Comparison of ENCODE assay signal across 9 mouse cellular contexts in the genomic region with DNA sequence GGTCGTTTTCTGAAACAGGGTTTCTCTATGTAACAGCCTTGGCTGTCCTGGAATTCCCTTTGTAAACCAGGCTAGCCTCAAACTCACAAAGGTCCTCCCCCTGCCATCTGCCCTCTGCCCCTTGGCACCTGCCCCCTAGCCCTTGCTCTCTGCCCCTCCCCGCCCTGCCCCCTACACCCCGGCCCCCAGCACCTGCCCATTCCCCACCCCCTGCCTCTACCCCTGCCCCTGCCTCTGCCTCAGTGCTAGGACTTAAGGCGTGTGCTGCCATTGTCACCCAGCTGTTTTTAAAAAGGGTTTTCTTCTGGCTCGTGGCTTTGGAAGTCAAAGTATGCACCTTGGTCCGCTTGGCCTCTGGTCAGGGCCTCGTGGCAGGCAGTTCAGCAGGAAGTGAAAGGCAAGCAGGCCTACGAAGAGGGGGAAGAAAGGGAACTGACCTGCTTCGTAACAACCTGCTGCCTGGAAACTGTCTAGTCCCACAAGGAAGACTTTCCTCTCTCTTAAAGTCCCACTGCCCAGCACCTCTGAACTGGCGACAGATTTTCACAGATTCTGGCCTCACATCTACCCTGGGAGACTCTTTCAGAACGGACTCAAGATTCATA.
DNase-seq lines count a peak whose midpoint lies in the region; ATAC-seq and TF ChIP-seq lines count a peak whose summit lies in the region.
"Had no signal": no experiment of that assay in that cellular context is flagged by ENCODE, and none has a peak within 500 bp of the region (broad histone marks: within the 10 kb centered on the region; RNA-seq: fewer than 3 reads in every experiment).

No protein-coding gene starts in this region.

- peak overlapping the region; percentile 4; the same call in 1 of the 2 replicates for H3K27ac ChIP-seq in forebrain, postnatal 0 days (ENCODE audit: low read depth, low read length)
- H3K27ac ChIP-seq in limb, embryonic 13.5 days: no peak overlapping the region
- H3K27ac ChIP-seq in olfactory bulb, adult 2 months (ENCODE audit: insufficient read depth, low read depth, low read length): peak overlapping the region; percentile 39; the same call in 1 of the 2 replicates
- H3K27ac ChIP-seq: liver, embryonic 14.5 days had no signal

- no peak for TF ChIP-seq CTCF in forebrain, postnatal 0 days (IDR thresholded peaks at IDR 0.05; ENCODE audit: low read depth)
- TF ChIP-seq CTCF in olfactory bulb, adult 2 months (IDR thresholded peaks at IDR 0.05; ENCODE audit: insufficient read depth, low read depth, low read length): no peak

- no peak for TF ChIP-seq POLR2A in olfactory bulb, adult 2 months (IDR thresholded peaks at IDR 0.05; ENCODE audit: insufficient read depth, low read depth, low read length)

- H3K4me3 ChIP-seq in forebrain, postnatal 0 days (ENCODE audit: low read depth, low read length): no peak overlapping the region
- H3K4me3 ChIP-seq in limb, embryonic 13.5 days: 0 out of 2 replicates have a peak overlapping the region, but pooled peaks have one; percentile 5
- H3K4me3 ChIP-seq in olfactory bulb, adult 2 months (ENCODE audit: insufficient read depth, low read depth, low read length): peak overlapping the region; percentile 42

- peak; percentile 36 for DNase-seq in retina, postnatal 1 day
- no peak for DNase-seq in retina, embryonic 14.5 days (ENCODE audit: low spot score)
- no peak for DNase-seq in forebrain, postnatal 0 days
- DNase-seq in right cerebral cortex, postnatal 36 days (ENCODE audit: low spot score in 2 of 2): no peak
- no peak for DNase-seq in layer of hippocampus, adult 11-12 months (ENCODE audit: low spot score)
- DNase-seq in cerebellum, adult 18-20 months: no peak

- WGBS in forebrain, postnatal 0 days: 10% methylated on average over 11 of the region's 11 CpGs
- 8% methylated on average over 11 of the region's 11 CpGs for WGBS in limb, embryonic 13.5 days
- 23% methylated on average over 11 of the region's 11 CpGs for WGBS in olfactory bulb, adult 2 months

- H3K4me2 ChIP-seq in forebrain, postnatal 0 days (ENCODE audit: low read depth): peak overlapping the region; percentile 28
- H3K4me2 ChIP-seq in limb, embryonic 13.5 days (replicated peaks): peak overlapping the region; percentile 39

- no peaks in the 10 kb centered on the region for H3K36me3 ChIP-seq in forebrain, postnatal 0 days (ENCODE audit: insufficient read depth)
- H3K36me3 ChIP-seq in limb, embryonic 13.5 days: no peaks in the 10 kb centered on the region

- H3K4me1 ChIP-seq in forebrain, postnatal 0 days (ENCODE audit: insufficient read depth): no peaks in the 10 kb centered on the region; the same call in 1 of the 2 replicates
- peaks cover 28% of the 10 kb centered on the region for H3K4me1 ChIP-seq in limb, embryonic 13.5 days
- H3K4me1 ChIP-seq in olfactory bulb, adult 2 months (ENCODE audit: control insufficient read depth, insufficient read depth, low read length): peaks cover 19% of the 10 kb centered on the region

- H3K9ac ChIP-seq in forebrain, postnatal 0 days: no peak overlapping the region
- no peak overlapping the region for H3K9ac ChIP-seq in limb, embryonic 13.5 days
- H3K9ac ChIP-seq: liver, embryonic 14.5 days had no signal

- no peaks in the 10 kb centered on the region for H3K9me3 ChIP-seq in forebrain, postnatal 0 days (ENCODE audit: low read length)
- no peaks in the 10 kb centered on the region for H3K9me3 ChIP-seq in limb, embryonic 13.5 days

- ATAC-seq in forebrain, postnatal 0 days: no peak
- ATAC-seq in limb, embryonic 13.5 days (ENCODE audit: low FRiP score, low read depth): no peak

- no peaks in the 10 kb centered on the region for H3K27me3 ChIP-seq in forebrain, postnatal 0 days (ENCODE audit: insufficient read depth, low read length)
- peaks cover 23% of the 10 kb centered on the region for H3K27me3 ChIP-seq in limb, embryonic 13.5 days
